ENCODE assay signal across 25 mouse cellular contexts in the genomic region with DNA sequence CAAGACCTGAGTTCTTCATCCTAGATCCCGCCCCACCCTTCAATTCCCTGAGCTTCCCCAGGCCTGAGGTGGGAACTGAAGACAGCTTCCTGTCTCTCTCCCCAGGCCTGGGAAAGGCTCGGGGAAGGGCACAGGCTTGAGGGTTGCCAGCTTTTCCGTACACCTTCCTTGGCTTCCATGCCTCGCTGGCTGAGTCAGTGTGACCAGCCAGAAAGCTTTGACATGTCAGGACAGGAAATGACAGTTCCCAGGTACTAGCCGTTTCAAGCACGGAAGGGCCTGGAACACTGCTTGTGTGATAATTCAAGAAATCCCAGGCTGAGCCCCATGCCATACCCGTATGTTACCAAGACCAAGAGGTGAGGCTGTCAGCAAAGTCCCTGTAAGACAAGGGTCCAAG. TPM values are rescaled to one million over a fixed set of nuclear protein-coding genes. Genes with fewer than 3 reads are reported as not detected.
DNase-seq lines count a peak whose midpoint lies in the region; ATAC-seq lines count a peak whose summit lies in the region.
"Had no signal": no experiment of that assay in that cellular context is flagged by ENCODE, and none has a peak within 500 bp of the region (broad histone marks: within the 10 kb centered on the region; RNA-seq: fewer than 3 reads in every experiment).

No protein-coding gene starts in this region.

- no peaks in the 10 kb centered on the region for H3K9me3 ChIP-seq in erythroblast, embryonic 14.5 days (ENCODE audit: control insufficient read depth, low read length)
- H3K9me3 ChIP-seq in liver, embryonic 15.5 days (replicated peaks) = no peaks in the 10 kb centered on the region
- H3K9me3 ChIP-seq in stomach, embryonic 16.5 days (replicated peaks; ENCODE audit: control insufficient read depth, low read length) = no peaks in the 10 kb centered on the region
- no peaks in the 10 kb centered on the region for H3K9me3 ChIP-seq in midbrain, embryonic 15.5 days
- H3K9me3 ChIP-seq: embryonic facial prominence, embryonic 15.5 days; forebrain, embryonic 13.5 days; G1E; heart, embryonic 10.5 days; hindbrain, embryonic 12.5 days had no signal

- DNase-seq in urinary bladder, adult 18-20 months (ENCODE audit: low spot score in 2 of 2) = peak; percentile 29 to 59
- no peak for DNase-seq in urinary bladder, postnatal 4 days (ENCODE audit: low spot score in 2 of 2)
- DNase-seq in heart, adult 8-10 months (ENCODE audit: low spot score) = no peak
- DNase-seq: adrenal gland, adult 8-10 months; adrenal gland, postnatal 36 days; B cell, adult 2 months; cerebellum, adult 2 months; cerebellum, postnatal 10 days; embryo, embryonic 11 days; gastrocnemius, adult 2 months; gastrocnemius, postnatal 25 days; heart, adult 11 months; heart, postnatal 10 days; heart, postnatal 4 days had no signal

- H3K27me3 ChIP-seq in erythroblast, embryonic 14.5 days (ENCODE audit: control insufficient read depth) = peaks cover 7% of the 10 kb centered on the region
- H3K27me3 ChIP-seq in liver, embryonic 15.5 days = peaks cover 54% of the 10 kb centered on the region
- no peaks in the 10 kb centered on the region for H3K27me3 ChIP-seq in stomach, embryonic 16.5 days (ENCODE audit: control insufficient read depth, insufficient read depth, low read length)
- H3K27me3 ChIP-seq in midbrain, embryonic 15.5 days (replicated peaks) = no peaks in the 10 kb centered on the region
- H3K27me3 ChIP-seq: embryonic facial prominence, embryonic 15.5 days; forebrain, embryonic 13.5 days; hindbrain, embryonic 12.5 days had no signal

- peak overlapping the region; percentile 60 for H3K9ac ChIP-seq in liver, embryonic 15.5 days
- H3K9ac ChIP-seq in stomach, embryonic 16.5 days (ENCODE audit: low read length) = peak overlapping the region; percentile 9; the same call in 1 of the 2 replicates
- H3K9ac ChIP-seq in midbrain, embryonic 15.5 days = no peak overlapping the region
- H3K9ac ChIP-seq: embryonic facial prominence, embryonic 15.5 days; forebrain, embryonic 13.5 days; hindbrain, embryonic 12.5 days had no signal

- peak overlapping the region; percentile 71 for H3K4me2 ChIP-seq in liver, embryonic 15.5 days
- H3K4me2 ChIP-seq in stomach, embryonic 16.5 days (ENCODE audit: low read depth, low read length) = no peak overlapping the region
- H3K4me2 ChIP-seq in midbrain, embryonic 15.5 days = no peak overlapping the region
- H3K4me2 ChIP-seq: embryonic facial prominence, embryonic 15.5 days; forebrain, embryonic 13.5 days; hindbrain, embryonic 12.5 days had no signal

- H3K4me1 ChIP-seq in erythroblast, embryonic 14.5 days (ENCODE audit: control insufficient read depth) = peaks cover 76% of the 10 kb centered on the region
- H3K4me1 ChIP-seq in liver, embryonic 15.5 days (replicated peaks) = peaks cover 61% of the 10 kb centered on the region
- peaks cover 17% of the 10 kb centered on the region for H3K4me1 ChIP-seq in stomach, embryonic 16.5 days (ENCODE audit: control insufficient read depth, insufficient read depth, low read length)
- H3K4me1 ChIP-seq in midbrain, embryonic 15.5 days = no peaks in the 10 kb centered on the region

- H3K36me3 ChIP-seq in erythroblast, embryonic 14.5 days (ENCODE audit: control insufficient read depth) = peaks cover 57% of the 10 kb centered on the region
- H3K36me3 ChIP-seq in liver, embryonic 15.5 days (replicated peaks) = 0 out of 2 replicates have a peak, but pooled peaks cover 4% of the 10 kb centered on the region
- no peaks in the 10 kb centered on the region for H3K36me3 ChIP-seq in stomach, embryonic 16.5 days (ENCODE audit: control insufficient read depth, insufficient read depth, low read length)
- no peaks in the 10 kb centered on the region for H3K36me3 ChIP-seq in midbrain, embryonic 15.5 days (replicated peaks)
- H3K36me3 ChIP-seq: embryonic facial prominence, embryonic 15.5 days; G1E; heart, embryonic 10.5 days; hindbrain, embryonic 12.5 days had no signal

- 64% methylated on average over 7 of the region's 7 CpGs for WGBS in liver, embryonic 15.5 days (ENCODE audit: insufficient replicate concordance)
- WGBS in stomach, embryonic 16.5 days = 81% methylated on average over 7 of the region's 7 CpGs
- 89% methylated on average over 7 of the region's 7 CpGs for WGBS in midbrain, embryonic 15.5 days

- peak overlapping the region; percentile 93 for H3K27ac ChIP-seq in liver, embryonic 15.5 days (replicated peaks)
- peak overlapping the region; percentile 80; the same call in 1 of the 2 replicates for H3K27ac ChIP-seq in stomach, embryonic 16.5 days (ENCODE audit: low read length)
- H3K27ac ChIP-seq in midbrain, embryonic 15.5 days = no peak overlapping the region
- H3K27ac ChIP-seq: embryonic facial prominence, embryonic 15.5 days; forebrain, embryonic 13.5 days; gastrocnemius, adult 2 months; heart, embryonic 10.5 days; hindbrain, embryonic 12.5 days had no signal

- ATAC-seq in erythroblast, adult 5-6 weeks (replicated peaks; ENCODE audit: low FRiP score, poor library complexity, severe bottlenecking) = no peak
- peak; percentile 40 for ATAC-seq in liver, embryonic 15.5 days (ENCODE audit: insufficient read depth)
- ATAC-seq in stomach, embryonic 16.5 days (ENCODE audit: insufficient read depth, low FRiP score) = no peak
- ATAC-seq in midbrain, embryonic 15.5 days (replicated peaks) = no peak
- ATAC-seq: CD4-positive, CD25-positive, alpha-beta regulatory T cell, adult 4 months; forebrain, embryonic 13.5 days had no signal

- H3K4me3 ChIP-seq in erythroblast, embryonic 14.5 days (replicated peaks) = peak overlapping the region; percentile 60
- peak overlapping the region; percentile 41 for H3K4me3 ChIP-seq in liver, embryonic 15.5 days (replicated peaks)
- H3K4me3 ChIP-seq in stomach, embryonic 16.5 days (replicated peaks; ENCODE audit: low read length) = no peak overlapping the region
- H3K4me3 ChIP-seq in midbrain, embryonic 15.5 days = no peak overlapping the region
- H3K4me3 ChIP-seq: embryonic facial prominence, embryonic 15.5 days; forebrain, embryonic 13.5 days; gastrocnemius, adult 2 months; heart, embryonic 10.5 days; hindbrain, embryonic 12.5 days had no signal

RNA-seq across cellular contexts. Expression of a gene that starts 42.6 kb away (rescaled TPM):
- polyA plus RNA-seq in erythroblast, embryonic 14.5 days (2012) = 0.12 and 0.13 TPM in 2 replicates
- 0.38 TPM in 1 of 2 replicates, not detected in the other for total RNA-seq in erythroblast, adult 5-6 weeks (2015; ENCODE audit: low replicate concordance)
- 0.42 and 0.85 TPM in 2 replicates for total RNA-seq in erythroblast, adult 5-6 weeks (2017; ENCODE audit: low replicate concordance)
- 0.45 and 0.56 TPM in 2 replicates for polyA plus RNA-seq in liver, embryonic 15.5 days (2015; fragmentation: Nextera tagmentation; extraction: Ambion mirVana)
- 2.9 and 3.1 TPM in 2 replicates for polyA plus RNA-seq in stomach, embryonic 16.5 days (2015; fragmentation: Nextera tagmentation; extraction: Ambion mirVana)
- 1 to 10 TPM; 4.1 to 6.6 (median 4.7) TPM for total RNA-seq in heart, adult 8-10 months (2022)
- polyA plus RNA-seq in midbrain, embryonic 15.5 days (2015; fragmentation: Nextera tagmentation; extraction: Ambion mirVana) = 1.0 TPM in 2 replicates
- polyA plus RNA-seq: CD4-positive, CD25-positive, alpha-beta regulatory T cell, adult 4 months had no signal

Comparison
In these comparisons a context has a peak if more than half of its experiments do, and no peak if none do; other contexts are left out.
1. DNase-seq: peak in urinary bladder, adult 18-20 months (2 of 2); none in urinary bladder, postnatal 4 days (0 of 2) and heart, adult 8-10 months (single experiment).
2. H3K4me3 ChIP-seq: peak in erythroblast, embryonic 14.5 days (single experiment) and liver, embryonic 15.5 days (single experiment); none in stomach, embryonic 16.5 days (single experiment) and midbrain, embryonic 15.5 days (single experiment).